Mouse (Mus musculus) spleen, postnatal 10 days (tissue): Measurements from ENCODE around the gene Best1.
A peak's percentile ranks its signal among the peaks of the same experiment; 100 is the strongest.

ENCODE experiments used
- DNase-seq, 2 experiments: peaks; one replicate each; pipeline ENCODE4 v3.0.0; 2021 to 2022; ENCODE audit warnings: low spot score in 2 of 2

The Best1 gene

DNA sequence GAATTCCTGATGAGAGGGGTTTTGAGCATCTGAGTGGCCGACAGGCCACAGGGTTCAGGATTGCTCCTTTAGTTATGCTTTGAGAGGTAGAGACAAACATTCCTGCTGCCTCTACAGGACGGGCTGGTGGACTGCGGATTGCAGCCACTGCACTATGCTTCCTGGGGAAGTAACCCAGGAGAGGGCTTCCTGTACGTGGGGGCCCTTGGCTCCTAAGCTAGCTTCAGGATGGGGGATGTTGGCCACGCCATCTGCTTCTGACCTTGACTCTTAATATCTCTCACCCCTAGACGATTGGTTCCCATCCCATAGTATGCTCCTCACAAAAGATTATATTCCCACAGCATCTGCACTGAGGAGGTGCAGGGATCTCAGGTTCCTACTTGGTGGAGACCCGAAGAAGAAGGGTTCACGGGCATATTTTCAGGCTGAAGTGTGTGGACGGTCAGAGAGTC is 21.9 kb upstream of the Best1 start:
- DNase-seq, result peak in 1 of 2 experiments; percentile 18

GRCm38 (mm10) chr19:10022414-10023303 is 21.2 kb upstream of the Best1 start:
- DNase-seq, result no peak

- no peak for DNase-seq
These were observed 20.5 kb upstream of the Best1 start for GRCm38 (mm10) chr19:10021981-10022380.

DNA sequence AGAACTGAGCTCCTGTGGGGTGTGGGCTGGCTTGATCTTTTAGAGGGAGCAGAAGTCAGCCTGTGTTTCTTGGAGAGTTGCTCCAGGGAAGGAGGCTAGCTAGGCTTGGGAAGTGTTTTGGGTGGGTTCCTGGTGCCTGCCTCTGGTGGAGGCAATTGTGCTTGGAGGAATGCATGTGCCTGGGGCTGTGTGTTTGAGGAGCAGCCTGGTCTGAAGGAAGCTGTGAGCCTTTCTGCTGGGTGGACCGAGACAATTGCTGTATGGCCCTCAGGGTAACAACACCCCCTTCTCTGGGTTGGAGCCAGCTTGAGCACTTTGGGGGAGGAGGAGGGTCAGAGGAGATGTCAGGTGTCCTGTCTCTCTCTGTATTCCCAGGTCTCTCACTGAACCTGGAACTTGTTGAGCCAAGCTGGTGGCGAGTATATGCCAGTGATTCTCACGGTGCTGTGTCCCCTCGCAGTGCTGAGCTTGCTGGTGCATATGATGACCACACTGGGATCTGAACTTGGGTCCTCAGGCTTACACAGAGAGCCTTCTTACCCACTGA is 17.9 kb upstream of the Best1 start:
- peak in 1 of 2 experiments; percentile 13 for DNase-seq

GRCm38 (mm10) chr19:10018527-10018818 is 17.0 kb upstream of the Best1 start:
- peak in 1 of 2 experiments; percentile 19 for DNase-seq

GRCm38 (mm10) chr19:10017637-10018526 is 16.4 kb upstream of the Best1 start:
- peak; percentile 87 to 93 for DNase-seq

- DNase-seq, result peak in 1 of 2 experiments; percentile 54
These were observed 14.7 kb upstream of the Best1 start for GRCm38 (mm10) chr19:10016151-10016550.

GRCm38 (mm10) chr19:10015442-10015841 is 14.0 kb upstream of the Best1 start:
- DNase-seq, result peak in 1 of 2 experiments; percentile 66

- DNase-seq, result peak; percentile 84 to 90
These were observed 13.4 kb upstream of the Best1 start for GRCm38 (mm10) chr19:10014824-10015223.

DNA sequence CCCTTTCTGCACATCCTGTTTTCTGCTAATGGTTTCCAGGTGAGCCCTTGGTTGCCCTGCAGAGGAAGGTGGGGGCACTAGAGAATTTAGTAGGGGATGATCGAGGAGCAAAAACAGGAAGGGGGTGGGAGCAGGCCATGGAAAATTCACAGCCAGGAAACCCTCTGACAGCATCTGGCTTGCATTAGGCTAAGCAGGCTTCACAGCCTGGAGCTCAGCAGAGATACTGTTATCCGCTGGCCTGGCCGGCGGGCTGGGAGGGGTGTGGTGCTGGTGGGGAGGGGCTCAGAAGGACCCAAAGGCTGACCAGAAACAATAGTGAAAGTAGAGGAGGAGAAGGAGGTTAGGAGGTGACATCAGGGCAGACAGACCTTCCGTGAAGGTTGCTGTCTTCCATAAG is 12.5 kb upstream of the Best1 start:
- peak; percentile 60 for DNase-seq

DNA sequence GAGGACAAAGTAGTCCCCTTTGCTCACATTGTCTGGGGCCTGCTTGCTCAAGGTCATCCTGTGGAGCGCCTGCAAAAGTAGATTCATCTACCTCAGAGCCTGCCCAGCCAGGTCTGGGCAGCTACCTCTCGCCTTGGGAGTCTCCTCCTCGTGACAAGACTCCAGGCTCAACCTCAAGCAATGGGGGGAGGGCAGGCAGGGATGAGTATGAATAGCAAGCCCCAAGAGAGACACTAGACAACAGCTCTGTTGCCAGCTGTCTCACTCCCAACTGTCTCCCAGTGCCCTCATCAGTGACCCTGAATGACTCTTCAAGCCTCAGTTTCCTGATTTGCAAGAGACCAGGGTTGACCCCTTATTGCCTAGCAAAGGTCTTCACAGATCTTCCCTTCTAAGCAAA is 11.9 kb upstream of the Best1 start:
- DNase-seq, result no peak

- no peak for DNase-seq
These were observed 11.4 kb upstream of the Best1 start for GRCm38 (mm10) chr19:10012827-10013278.

- no peak for DNase-seq
These were observed 10.0 kb upstream of the Best1 start for GRCm38 (mm10) chr19:10011408-10011807.

DNA sequence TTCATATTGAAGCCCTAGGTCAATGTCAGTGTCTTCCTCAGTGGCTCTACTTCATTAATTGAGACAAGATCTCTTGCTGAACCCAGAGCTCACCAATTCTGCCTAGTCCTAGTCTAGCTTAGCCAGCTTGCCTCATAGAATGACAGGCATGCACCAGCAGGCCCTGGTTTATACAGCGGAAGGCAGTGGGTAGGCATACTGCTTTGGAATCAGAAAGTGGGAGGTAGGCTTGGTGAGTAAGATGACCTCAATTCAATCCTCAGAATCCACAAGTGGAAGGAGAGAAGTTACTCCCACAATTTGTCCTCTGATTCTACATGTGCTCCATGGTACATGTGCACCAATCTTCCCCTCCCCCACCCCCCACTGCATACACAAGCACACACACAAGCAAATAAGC is 2.3 kb upstream of the Best1 start:
- DNase-seq, result no peak

GRCm38 (mm10) chr19:10000330-10000729 is 1.1 kb downstream of the Best1 start:
- peak; percentile 23 to 46 for DNase-seq

DNA sequence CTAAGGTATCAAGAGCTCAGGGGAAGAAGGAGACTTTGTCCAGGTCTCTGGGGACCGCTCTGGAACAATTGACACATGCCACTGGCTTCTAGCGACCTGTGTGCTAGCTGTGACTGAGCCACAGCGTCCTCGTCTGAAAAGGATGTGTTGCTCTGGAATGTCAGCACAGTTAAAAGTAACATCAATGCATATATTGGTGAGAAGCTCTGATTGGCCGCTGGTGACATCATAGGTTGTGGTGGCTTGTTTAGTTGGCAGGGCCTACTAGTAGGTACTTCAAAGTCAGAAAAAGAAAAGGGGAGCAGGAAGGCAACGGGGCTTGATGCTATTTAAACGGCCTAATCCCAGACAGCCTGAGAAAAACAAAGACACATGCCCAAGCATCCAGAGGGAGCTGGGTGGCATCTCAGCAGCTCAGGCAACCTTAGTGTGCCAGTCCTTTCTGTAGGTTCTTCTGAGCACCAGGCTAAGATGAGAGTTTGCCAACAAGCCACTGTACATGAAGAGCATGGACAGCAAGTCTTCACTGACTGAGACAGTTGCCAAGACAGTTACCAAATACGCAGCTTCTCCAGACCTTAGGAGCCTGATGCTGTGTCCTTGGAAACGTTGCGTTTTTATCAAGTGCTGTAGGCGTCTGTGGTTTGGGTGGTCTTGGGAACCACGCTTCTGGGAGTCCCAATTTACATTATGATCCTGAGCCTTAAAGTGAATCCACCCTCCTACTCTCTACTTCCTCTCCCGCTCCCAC is 2.5 kb downstream of the Best1 start:
- no peak for DNase-seq

DNA sequence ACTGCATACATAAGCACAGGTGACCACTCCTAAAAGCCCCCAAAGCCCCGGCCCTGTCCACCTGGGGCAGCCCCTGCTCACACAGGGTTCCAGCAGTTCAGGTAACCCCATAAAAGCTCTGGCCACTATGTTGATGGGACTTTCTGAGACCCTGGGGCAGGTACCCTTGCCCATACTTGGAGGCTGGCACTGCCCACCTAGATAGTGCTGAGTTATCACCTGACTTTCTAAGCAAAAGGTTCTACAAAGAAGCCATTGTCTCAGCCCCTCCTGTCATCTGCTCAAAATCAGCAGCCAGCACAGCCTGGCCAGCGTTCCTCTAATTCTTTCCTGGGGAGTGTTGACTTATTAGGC is 3.4 kb downstream of the Best1 start:
- DNase-seq, result no peak

DNA sequence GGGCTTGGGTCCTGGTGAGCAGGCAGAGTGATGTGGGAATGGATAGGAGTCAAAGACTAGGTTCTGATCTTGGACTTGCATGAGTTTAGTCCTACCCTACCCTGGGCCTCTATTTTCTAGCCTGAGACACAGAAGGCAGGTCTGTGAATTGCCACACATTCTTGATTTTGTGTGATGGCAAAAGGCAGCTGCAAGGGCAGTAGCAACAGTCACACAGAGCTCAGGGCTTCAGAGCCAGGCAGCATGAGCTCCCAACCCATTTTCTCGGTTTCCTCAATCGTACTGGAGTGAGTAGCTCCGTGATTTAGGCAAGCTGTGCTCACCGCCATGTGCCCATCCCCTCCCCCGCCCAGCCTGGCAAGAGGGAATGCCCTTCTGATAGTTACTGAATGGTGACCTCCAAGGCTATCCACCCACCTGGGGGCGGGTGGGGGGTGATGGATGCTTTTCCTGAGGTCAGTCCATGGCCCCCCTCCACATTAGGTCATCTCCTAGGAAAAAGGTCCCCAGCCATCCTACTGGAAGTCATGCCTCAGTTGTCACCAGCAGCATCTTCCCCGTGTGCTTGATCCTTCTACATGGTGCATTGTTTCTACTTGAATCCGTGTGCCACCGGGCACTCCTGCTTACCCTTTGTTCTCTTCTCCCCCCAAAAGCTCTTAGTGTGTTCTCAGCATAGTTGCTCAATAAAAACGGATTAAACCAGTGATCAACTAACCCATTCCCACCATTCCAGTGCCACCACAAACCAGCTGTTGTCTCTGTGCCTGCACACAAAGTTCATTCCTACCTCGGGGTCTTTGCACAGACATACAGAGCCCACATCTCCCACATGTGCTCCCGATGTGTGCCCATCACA is 4.0 kb downstream of the Best1 start:
- no peak for DNase-seq

- DNase-seq, result peak; percentile 83 to 92
These were observed 8.3 kb downstream of the Best1 start for GRCm38 (mm10) chr19:9993036-9993656.
